Mouse (Mus musculus) liver, embryonic 15.5 days (tissue): ENCODE measurements around the gene Itih4. TPM values are rescaled to one million over a fixed set of nuclear protein-coding genes. Genes with fewer than 3 reads are reported as not detected.
A peak's percentile ranks its signal among the peaks of the same experiment; 100 is the strongest.

Experiments
- ATAC-seq: fragments of 200-750 bp; cut with Nextera tagmentation; 2 replicates; pipeline ENCODE4 v1.8.0; 2017; ENCODE audit warnings: moderate number of reproducible peaks, mild to moderate bottlenecking, moderate library complexity; ENCODE audit not compliant: insufficient read depth
- H3K27ac ChIP-seq: fragments of 300-500 bp; sonication (generic); replicated peaks from 2 replicates; pipeline ENCODE4 v1.5.1; 2015; ENCODE audit warnings: mild to moderate bottlenecking, inconsistent platforms
- H3K27me3 ChIP-seq: fragments of 300-500 bp; sonication (generic); 2 replicates; pipeline ENCODE4 v1.6.1; 2015; ENCODE audit warnings: mild to moderate bottlenecking, inconsistent platforms
- H3K36me3 ChIP-seq: fragments of 300-500 bp; sonication (generic); replicated peaks from 2 replicates; pipeline ENCODE4 v1.6.1; 2015; ENCODE audit warnings: moderate library complexity, mild to moderate bottlenecking, inconsistent platforms
- H3K4me1 ChIP-seq: fragments of 300-500 bp; sonication (generic); replicated peaks from 2 replicates; pipeline ENCODE4 v1.6.1; 2015; ENCODE audit warnings: inconsistent platforms
- H3K4me2 ChIP-seq: fragments of 300-500 bp; sonication (generic); 2 replicates; pipeline ENCODE4 v1.6.1; 2015; ENCODE audit warnings: moderate library complexity, mild to moderate bottlenecking, inconsistent platforms
- H3K4me3 ChIP-seq: fragments of 300-500 bp; sonication (generic); replicated peaks from 2 replicates; pipeline ENCODE4 v1.5.1; 2015; ENCODE audit warnings: mild to moderate bottlenecking, inconsistent platforms
- H3K9ac ChIP-seq: fragments of 300-500 bp; sonication (generic); 2 replicates; pipeline ENCODE4 v1.6.1; 2015; ENCODE audit warnings: moderate library complexity, mild to moderate bottlenecking, inconsistent platforms
- H3K9me3 ChIP-seq: fragments of 300-500 bp; sonication (generic); replicated peaks from 2 replicates; pipeline ENCODE4 v1.6.1; 2016; ENCODE audit warnings: inconsistent platforms
- WGBS: fragments of 180-500 bp; shearing (Covaris S2); methylation state at CpG from one replicate; pipeline ENCODE4 v1.1.7; 2015; ENCODE audit warnings: mixed read lengths; ENCODE audit not compliant: insufficient replicate concordance; 5-methylcytosine and 5-hydroxymethylcytosine counted together
- polyA plus RNA-seq: library from polyadenylated mRNA; unstranded; fragments of >200 nt; fragmentation: Nextera tagmentation; extraction: Ambion mirVana; gene quantifications from 2 replicates; pipeline ENCODE4 v1.2.1, GENCODE M21; 2015

The Itih4 gene
- polyA plus RNA-seq, 1 experiment from 2014 or later: 205 TPM

GRCm38 (mm10) chr14:30943038-30943437 is 56.8 kb downstream of the Itih4 start, which contains the start of gene Itih1:
Gene Itih1 (minus strand): TSS chr14:30943289.
- ATAC-seq: peak; percentile 23; the same call in 1 of the 2 replicates
- H3K27me3 ChIP-seq: no peaks in the 10 kb centered on the region
- peak within 1 kb of the TSS; percentile 35 for H3K4me3 ChIP-seq
- peak within 1 kb of the TSS; percentile 69 for H3K27ac ChIP-seq
- H3K36me3 ChIP-seq: no peaks in the 10 kb centered on the region
- H3K4me1 ChIP-seq: peaks cover 11% of the 10 kb centered on the region; the same call in 1 of the 2 replicates
- WGBS: 63% methylated on average over 7 of the region's 7 CpGs
- H3K9ac ChIP-seq: 0 out of 2 replicates have a peak within 1 kb of the TSS, but pooled peaks have one; percentile 16
- H3K9me3 ChIP-seq: no peaks in the 10 kb centered on the region
- H3K4me2 ChIP-seq: peak within 1 kb of the TSS; percentile 39

DNA sequence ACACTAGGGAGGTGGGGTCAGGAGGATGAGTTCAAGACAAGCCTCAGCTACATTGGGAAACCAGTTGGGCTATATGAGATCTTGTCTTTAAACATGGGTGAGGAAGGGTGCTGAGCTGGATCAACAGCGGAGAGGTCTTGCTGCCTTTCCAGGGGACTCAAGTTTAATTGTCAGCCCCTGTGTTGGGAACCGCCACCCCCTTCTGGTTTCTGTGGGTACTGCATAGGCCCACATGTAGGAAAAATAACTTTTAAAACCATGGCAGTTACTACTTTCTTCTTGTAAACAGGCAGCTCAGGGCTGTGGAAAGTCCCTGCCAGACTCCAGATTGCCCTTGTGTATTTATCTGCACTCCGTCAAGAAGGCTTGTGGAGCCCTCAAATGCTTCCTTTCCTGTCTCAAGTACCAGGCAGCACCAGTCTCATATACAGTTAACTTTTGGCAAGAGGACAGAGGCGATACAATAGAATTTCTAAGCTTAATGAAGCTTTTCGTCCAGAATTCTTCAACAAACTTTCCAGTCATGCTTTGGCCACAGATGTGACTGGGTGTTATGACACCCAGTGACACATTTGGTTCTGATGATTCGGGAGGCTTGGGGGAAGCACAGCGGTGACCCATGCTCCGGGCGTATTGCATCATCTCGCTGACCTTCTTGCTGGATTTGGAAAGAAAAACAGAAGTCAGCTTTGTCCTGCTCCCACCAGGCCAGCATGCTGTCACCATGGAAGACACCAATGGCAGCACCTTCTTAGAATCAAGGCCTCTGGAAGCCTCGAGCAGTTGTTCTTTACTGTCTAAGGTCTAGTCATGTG is 57.8 kb downstream of the Itih4 start:
- H3K27ac ChIP-seq: peak overlapping the region; percentile 69
- H3K4me2 ChIP-seq: peak overlapping the region; percentile 3; the same call in 1 of the 2 replicates
- peaks cover 11% of the 10 kb centered on the region; the same call in 1 of the 2 replicates for H3K4me1 ChIP-seq
- H3K9ac ChIP-seq: no peak overlapping the region
- H3K9me3 ChIP-seq: no peaks in the 10 kb centered on the region
- ATAC-seq: peak; percentile 49
- WGBS: 47% methylated on average over 11 of the region's 11 CpGs
- H3K27me3 ChIP-seq: no peaks in the 10 kb centered on the region
- H3K36me3 ChIP-seq: no peaks in the 10 kb centered on the region
- H3K4me3 ChIP-seq: no peak overlapping the region

DNA sequence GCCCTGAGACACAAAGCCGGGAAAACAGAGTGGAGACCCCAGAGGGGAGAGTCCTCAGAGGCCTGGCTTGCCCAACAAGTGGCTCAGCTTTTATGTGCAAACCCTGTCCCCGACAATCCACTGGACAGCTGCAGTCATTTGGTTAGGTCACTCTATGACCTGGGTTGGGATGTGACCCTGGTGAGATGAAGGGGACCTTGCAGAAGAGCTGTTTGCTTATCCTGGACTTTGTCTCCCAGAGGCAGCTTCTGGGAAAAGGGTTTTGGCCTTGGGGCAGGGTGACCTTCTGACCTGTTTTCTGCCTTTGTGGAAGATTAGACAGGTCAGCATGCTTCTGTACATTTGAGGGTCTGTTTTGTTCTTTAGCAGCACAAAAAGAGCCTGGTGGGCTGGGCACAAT is 58.5 kb downstream of the Itih4 start:
- Histone ChIP-seq H3K4me3 (no peak overlapping the region), H3K9me3 (no peaks in the 10 kb centered on the region), H3K4me1 (peaks cover 11% of the 10 kb centered on the region; the same call in 1 of the 2 replicates), H3K4me2 (no peak overlapping the region), H3K27ac (peak overlapping the region; percentile 69), H3K27me3 (no peaks in the 10 kb centered on the region), H3K9ac (no peak overlapping the region), H3K36me3 (no peaks in the 10 kb centered on the region)
- peak; percentile 77 for ATAC-seq
- 53% methylated on average over 2 of the region's 2 CpGs for WGBS

- ATAC-seq: no peak
- H3K9ac ChIP-seq: no peak overlapping the region
- 86% methylated on average over 10 of the region's 10 CpGs for WGBS
- H3K36me3 ChIP-seq: no peaks in the 10 kb centered on the region
- H3K4me2 ChIP-seq: no peak overlapping the region
- H3K4me1 ChIP-seq: peaks cover 14% of the 10 kb centered on the region
- 0 out of 2 replicates have a peak overlapping the region, but pooled peaks have one; percentile 6 for H3K27ac ChIP-seq
- H3K27me3 ChIP-seq: no peaks in the 10 kb centered on the region
- no peak overlapping the region for H3K4me3 ChIP-seq
- H3K9me3 ChIP-seq: no peaks in the 10 kb centered on the region
Measured at GRCm38 (mm10) chr14:30949986-30950385, 63.7 kb downstream of the Itih4 start.

DNA sequence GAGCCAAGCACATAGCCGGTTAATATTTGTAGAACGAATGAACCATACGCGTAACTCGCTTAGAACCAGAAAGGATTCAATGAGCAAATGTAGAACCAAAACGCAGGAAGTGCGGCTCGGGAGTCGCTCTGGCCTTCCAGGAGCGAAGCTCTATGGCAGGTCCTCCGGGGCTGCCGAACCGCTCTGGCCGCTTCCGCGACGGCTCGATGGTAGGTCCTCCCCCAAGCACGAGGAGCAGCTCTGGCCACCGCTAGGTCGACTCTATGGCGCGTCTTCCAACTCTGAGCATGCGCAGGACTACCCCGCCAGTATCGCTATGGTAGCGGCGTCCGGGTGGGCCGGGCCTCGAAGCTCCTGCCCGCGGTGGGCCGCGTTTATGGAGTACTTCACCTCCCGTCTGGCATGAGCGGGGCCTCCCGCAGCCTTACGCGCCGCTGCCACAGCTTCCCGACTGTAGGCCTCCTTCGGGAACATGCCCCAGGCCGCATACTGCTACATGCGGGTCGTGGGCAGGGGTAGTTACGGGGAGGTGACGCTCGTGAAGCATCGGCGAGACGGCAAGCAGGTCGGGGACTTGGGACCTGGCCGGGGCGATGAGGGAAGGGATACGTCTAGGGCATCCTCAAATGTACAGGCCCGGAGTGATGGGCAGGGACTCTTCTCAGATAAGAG is 65.0 kb downstream of the Itih4 start, which contains the start of gene Nek4:
TSS of gene Nek4 (plus strand) at position 224 of the 672 bp plus-strand sequence.
- H3K4me2 ChIP-seq: peak within 1 kb of the TSS; percentile 90
- peak; percentile 99 for ATAC-seq
- WGBS: under 1% methylated on average over 57 of the region's 57 CpGs
- no peaks in the 10 kb centered on the region for H3K9me3 ChIP-seq
- H3K9ac ChIP-seq: peak within 1 kb of the TSS; percentile 70
- no peaks in the 10 kb centered on the region; the same call in 1 of the 2 replicates for H3K36me3 ChIP-seq
- peaks cover 12% of the 10 kb centered on the region for H3K4me1 ChIP-seq
- peak within 1 kb of the TSS; percentile 54 for H3K27ac ChIP-seq
- no peaks in the 10 kb centered on the region for H3K27me3 ChIP-seq
- H3K4me3 ChIP-seq: peak within 1 kb of the TSS; percentile 73

Other genes with a start within 250 kb of the Itih4 start
- 3.8 and 4.3 TPM in 2 replicates for gene Rft1, start 232.1 kb upstream of the Itih4 start, polyA plus RNA-seq
- 12.5 and 12.8 TPM in 2 replicates for gene Sfmbt1, start 171.6 kb upstream of the Itih4 start, polyA plus RNA-seq
- 8.8 and 8.9 TPM in 2 replicates for gene Tmem110, start 60.9 kb upstream of the Itih4 start, polyA plus RNA-seq
- 1.1 and 1.6 TPM in 2 replicates for gene Mustn1, start 7.3 kb upstream of the Itih4 start, polyA plus RNA-seq
- 434 and 589 TPM in 2 replicates for gene Itih3, start 37.3 kb downstream of the Itih4 start, polyA plus RNA-seq
- 53.8 and 71.1 TPM in 2 replicates for gene Itih1, start 56.8 kb downstream of the Itih4 start, polyA plus RNA-seq
- 3.5 and 4.1 TPM in 2 replicates for gene Nek4, start 64.9 kb downstream of the Itih4 start, polyA plus RNA-seq
- 15.1 and 17.1 TPM in 2 replicates for gene Glt8d1, start 114.9 kb downstream of the Itih4 start, polyA plus RNA-seq
- 230 and 264 TPM in 2 replicates for gene Spcs1, start 115.2 kb downstream of the Itih4 start, polyA plus RNA-seq
- 53.3 and 55.6 TPM in 2 replicates for gene Pbrm1, start 132.7 kb downstream of the Itih4 start, polyA plus RNA-seq
- gene Gnl3, start 132.7 kb downstream of the Itih4 start, polyA plus RNA-seq: 63.6 and 63.9 TPM in 2 replicates
- gene Smim4, start 242.5 kb downstream of the Itih4 start, polyA plus RNA-seq: 49.9 and 60.7 TPM in 2 replicates
- 167 and 213 TPM in 2 replicates for gene Nt5dc2, start 244.6 kb downstream of the Itih4 start, polyA plus RNA-seq